Mouse (Mus musculus): ENCODE data around the gene Gm45902. TPM values are rescaled to one million over a fixed set of nuclear protein-coding genes. Genes with fewer than 3 reads are reported as not detected.
A peak's percentile ranks its signal among the peaks of the same experiment; 100 is the strongest.

Gm45902 gene
- 4.9 and 5.7 TPM in 2 replicates for polyA plus RNA-seq (2015; fragmentation: Nextera tagmentation; extraction: Ambion mirVana)

- whole genome bisulfite sequencing: under 1% methylated on average over 60 of the region's 60 CpGs
- Histone ChIP-seq H3K27me3 (no peaks in the 10 kb centered on the region), H3K4me1 (peaks cover 14% of the 10 kb centered on the region), H3K4me3 (peak within 1 kb of the TSS; percentile 76), H3K9ac (peak within 1 kb of the TSS; percentile 84), H3K4me2 (peak within 1 kb of the TSS; percentile 72), H3K36me3 (peaks cover 24% of the 10 kb centered on the region), H3K9me3 (no peaks in the 10 kb centered on the region), H3K27ac (peak within 1 kb of the TSS; percentile 68)
- peak; percentile 100 for ATAC-seq (ENCODE audit: borderline replicate concordance, extremely low read depth, low FRiP score, low TSS enrichment)
Observed at GRCm38 (mm10) chr2:3512552-3513454, at the start of gene Gm45902, which contains the start of the genes Hspa14 and Cdnf. TSS of gene Gm45902 (minus strand) at chr2:3512790. TSS of gene Hspa14 (minus strand) at chr2:3512814. TSS of gene Cdnf (plus strand) at chr2:3513030.

- Histone ChIP-seq H3K27me3 (no peaks in the 10 kb centered on the region), H3K4me2 (no peak overlapping the region), H3K9ac (no peak overlapping the region), H3K36me3 (no peaks in the 10 kb centered on the region), H3K27ac (no peak overlapping the region), H3K4me3 (no peak overlapping the region), H3K4me1 (no peaks in the 10 kb centered on the region), H3K9me3 (no peaks in the 10 kb centered on the region)
- 2% methylated on average over 4 of the region's 4 CpGs for WGBS
- ATAC-seq (ENCODE audit: borderline replicate concordance, extremely low read depth, low FRiP score, low TSS enrichment): no peak
Observed at GRCm38 (mm10) chr2:3546588-3546987, 34.0 kb upstream of the Gm45902 start.

DNA sequence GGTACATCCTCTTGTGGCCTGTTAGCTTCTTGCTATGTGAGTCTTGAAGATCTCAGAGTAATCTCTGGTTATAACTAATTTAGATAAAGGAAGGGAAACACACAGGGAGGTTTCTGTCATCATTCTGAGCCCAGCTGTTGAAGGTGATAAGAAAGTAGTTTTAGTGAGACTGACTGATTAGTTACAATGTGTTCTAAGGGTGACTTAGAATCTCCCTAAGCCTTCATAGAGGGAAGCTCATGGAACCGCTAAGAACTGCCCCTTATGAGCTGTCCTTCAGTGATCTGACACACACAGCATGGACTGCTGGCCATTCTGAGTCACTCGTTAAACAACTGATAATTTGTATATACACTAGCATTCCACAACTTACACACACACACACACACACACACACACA, 33.5 kb upstream of the Gm45902 start:
- Histone ChIP-seq H3K4me1 (no peaks in the 10 kb centered on the region), H3K4me2 (no peak overlapping the region), H3K36me3 (no peaks in the 10 kb centered on the region), H3K4me3 (no peak overlapping the region), H3K9ac (no peak overlapping the region), H3K9me3 (no peaks in the 10 kb centered on the region), H3K27ac (no peak overlapping the region), H3K27me3 (no peaks in the 10 kb centered on the region)
- ATAC-seq (ENCODE audit: borderline replicate concordance, extremely low read depth, low FRiP score, low TSS enrichment): no peak
- WGBS: 51% methylated on average over 2 of the region's 2 CpGs

GRCm38 (mm10) chr2:3541307-3542079, 28.9 kb upstream of the Gm45902 start:
- ATAC-seq (ENCODE audit: borderline replicate concordance, extremely low read depth, low FRiP score, low TSS enrichment): no peak
- 53% methylated on average over 9 of the region's 9 CpGs for WGBS
- Histone ChIP-seq H3K9me3 (no peaks in the 10 kb centered on the region), H3K4me3 (no peak overlapping the region), H3K36me3 (no peaks in the 10 kb centered on the region), H3K27me3 (no peaks in the 10 kb centered on the region), H3K4me2 (no peak overlapping the region), H3K9ac (no peak overlapping the region), H3K27ac (0 out of 2 replicates have a peak overlapping the region, but pooled peaks have one; percentile 24), H3K4me1 (no peaks in the 10 kb centered on the region)

GRCm38 (mm10) chr2:3526288-3526687, 13.7 kb upstream of the Gm45902 start:
- H3K27ac ChIP-seq: no peak overlapping the region
- no peaks in the 10 kb centered on the region for H3K36me3 ChIP-seq
- no peak overlapping the region for H3K9ac ChIP-seq
- H3K4me3 ChIP-seq: no peak overlapping the region
- no peak for ATAC-seq (ENCODE audit: borderline replicate concordance, extremely low read depth, low FRiP score, low TSS enrichment)
- H3K27me3 ChIP-seq: no peaks in the 10 kb centered on the region
- no peaks in the 10 kb centered on the region for H3K9me3 ChIP-seq
- 71% methylated on average over 6 of the region's 6 CpGs for WGBS
- no peak overlapping the region for H3K4me2 ChIP-seq
- H3K4me1 ChIP-seq: no peaks in the 10 kb centered on the region

- 70% methylated on average over 4 of the region's 4 CpGs for WGBS
- Histone ChIP-seq H3K4me1 (no peaks in the 10 kb centered on the region), H3K27ac (no peak overlapping the region), H3K9ac (no peak overlapping the region), H3K36me3 (no peaks in the 10 kb centered on the region), H3K9me3 (no peaks in the 10 kb centered on the region), H3K27me3 (no peaks in the 10 kb centered on the region), H3K4me2 (no peak overlapping the region), H3K4me3 (no peak overlapping the region)
- ATAC-seq (ENCODE audit: borderline replicate concordance, extremely low read depth, low FRiP score, low TSS enrichment): no peak
Observed at GRCm38 (mm10) chr2:3522558-3522957, 10.0 kb upstream of the Gm45902 start.

DNA sequence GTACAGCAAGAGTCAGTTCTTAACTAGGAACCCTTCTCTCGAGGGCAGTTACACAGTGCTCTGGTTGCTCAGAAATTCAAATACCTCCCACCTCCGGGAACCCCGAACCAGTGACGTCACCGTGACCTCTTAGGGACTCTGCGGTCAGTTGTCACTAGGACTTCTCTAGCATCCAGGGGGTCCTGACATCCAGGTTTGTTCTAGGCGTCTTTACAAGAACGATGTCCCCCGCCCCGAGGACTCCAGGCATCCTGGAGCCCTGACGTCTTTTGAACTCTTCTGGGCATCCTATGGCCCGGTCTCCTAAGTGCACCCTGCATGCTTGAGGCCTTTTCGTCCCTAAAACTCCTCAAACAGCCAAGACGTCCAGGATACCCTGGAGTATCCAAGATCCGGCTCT, 514 bp downstream of the Gm45902 start:
- Histone ChIP-seq H3K4me1 (peaks cover 14% of the 10 kb centered on the region), H3K36me3 (peaks cover 27% of the 10 kb centered on the region), H3K27me3 (no peaks in the 10 kb centered on the region), H3K9ac (peak overlapping the region; percentile 84), H3K27ac (peak overlapping the region; percentile 68), H3K4me3 (peak overlapping the region; percentile 76), H3K9me3 (no peaks in the 10 kb centered on the region), H3K4me2 (peak overlapping the region; percentile 71)
- WGBS: under 1% methylated on average over 15 of the region's 15 CpGs
- ATAC-seq (ENCODE audit: borderline replicate concordance, extremely low read depth, low FRiP score, low TSS enrichment): no peak

- Histone ChIP-seq H3K9me3 (no peaks in the 10 kb centered on the region), H3K4me2 (no peak overlapping the region), H3K27ac (no peak overlapping the region), H3K9ac (no peak overlapping the region), H3K27me3 (no peaks in the 10 kb centered on the region), H3K4me1 (no peaks in the 10 kb centered on the region), H3K36me3 (peaks cover 59% of the 10 kb centered on the region), H3K4me3 (no peak overlapping the region)
- WGBS: 92% methylated on average over 5 of the region's 5 CpGs
- no peak for ATAC-seq (ENCODE audit: borderline replicate concordance, extremely low read depth, low FRiP score, low TSS enrichment)
Observed at GRCm38 (mm10) chr2:3500886-3501285, 11.7 kb downstream of the Gm45902 start.

GRCm38 (mm10) chr2:3499543-3499942, 13.0 kb downstream of the Gm45902 start:
- H3K9ac ChIP-seq: no peak overlapping the region
- H3K27me3 ChIP-seq: no peaks in the 10 kb centered on the region
- no peak for ATAC-seq (ENCODE audit: borderline replicate concordance, extremely low read depth, low FRiP score, low TSS enrichment)
- H3K36me3 ChIP-seq: peaks cover 60% of the 10 kb centered on the region
- H3K4me2 ChIP-seq: no peak overlapping the region
- H3K4me3 ChIP-seq: no peak overlapping the region
- no peak overlapping the region for H3K27ac ChIP-seq
- 92% methylated on average over 6 of the region's 6 CpGs for WGBS
- no peaks in the 10 kb centered on the region for H3K9me3 ChIP-seq
- no peaks in the 10 kb centered on the region for H3K4me1 ChIP-seq

GRCm38 (mm10) chr2:3493833-3494409, 18.7 kb downstream of the Gm45902 start:
- Histone ChIP-seq H3K4me3 (no peak overlapping the region), H3K9me3 (no peaks in the 10 kb centered on the region), H3K4me2 (no peak overlapping the region), H3K27me3 (no peaks in the 10 kb centered on the region), H3K4me1 (no peaks in the 10 kb centered on the region), H3K27ac (no peak overlapping the region), H3K36me3 (peaks cover 76% of the 10 kb centered on the region), H3K9ac (no peak overlapping the region)
- 80% methylated on average over 3 of the region's 3 CpGs for WGBS
- ATAC-seq (ENCODE audit: borderline replicate concordance, extremely low read depth, low FRiP score, low TSS enrichment): no peak

DNA sequence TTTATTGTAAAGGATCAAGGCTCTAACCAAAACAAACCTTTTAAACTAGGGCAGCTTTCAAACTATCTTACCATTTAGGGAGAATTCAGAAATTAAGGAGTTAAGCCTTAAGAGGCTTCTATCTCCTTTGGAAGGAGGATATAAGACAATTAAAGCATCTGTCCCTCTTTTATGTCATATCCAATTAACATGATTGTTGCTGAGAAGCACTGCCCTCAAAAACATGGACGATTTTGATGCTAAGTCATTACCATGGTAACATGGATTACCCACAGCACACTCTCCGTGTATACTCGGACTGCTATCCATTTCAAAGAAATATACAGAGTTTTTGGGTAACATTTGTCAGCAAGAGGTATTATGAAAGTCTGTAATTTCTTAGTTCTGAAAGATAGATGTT, 22.8 kb downstream of the Gm45902 start:
- Histone ChIP-seq H3K27me3 (no peaks in the 10 kb centered on the region), H3K4me1 (no peaks in the 10 kb centered on the region), H3K4me2 (no peak overlapping the region), H3K9me3 (no peaks in the 10 kb centered on the region), H3K36me3 (peaks cover 46% of the 10 kb centered on the region), H3K9ac (no peak overlapping the region), H3K4me3 (no peak overlapping the region), H3K27ac (no peak overlapping the region)
- no peak for ATAC-seq (ENCODE audit: borderline replicate concordance, extremely low read depth, low FRiP score, low TSS enrichment)
- 86% methylated on average over 3 of the region's 3 CpGs for WGBS

All from lung, embryonic 15.5 days (tissue).